Mouse (Mus musculus) frontal cortex, postnatal 25 days (tissue): Measurements from ENCODE around the gene Lonp2.
A peak's percentile ranks its signal among the peaks of the same experiment; 100 is the strongest.

Experiments
- DNase-seq, 2 experiments: peaks; one replicate each; pipeline ENCODE4 v3.0.0; 2022; ENCODE audit warnings: low spot score in 2 of 2

Lonp2 gene

DNA sequence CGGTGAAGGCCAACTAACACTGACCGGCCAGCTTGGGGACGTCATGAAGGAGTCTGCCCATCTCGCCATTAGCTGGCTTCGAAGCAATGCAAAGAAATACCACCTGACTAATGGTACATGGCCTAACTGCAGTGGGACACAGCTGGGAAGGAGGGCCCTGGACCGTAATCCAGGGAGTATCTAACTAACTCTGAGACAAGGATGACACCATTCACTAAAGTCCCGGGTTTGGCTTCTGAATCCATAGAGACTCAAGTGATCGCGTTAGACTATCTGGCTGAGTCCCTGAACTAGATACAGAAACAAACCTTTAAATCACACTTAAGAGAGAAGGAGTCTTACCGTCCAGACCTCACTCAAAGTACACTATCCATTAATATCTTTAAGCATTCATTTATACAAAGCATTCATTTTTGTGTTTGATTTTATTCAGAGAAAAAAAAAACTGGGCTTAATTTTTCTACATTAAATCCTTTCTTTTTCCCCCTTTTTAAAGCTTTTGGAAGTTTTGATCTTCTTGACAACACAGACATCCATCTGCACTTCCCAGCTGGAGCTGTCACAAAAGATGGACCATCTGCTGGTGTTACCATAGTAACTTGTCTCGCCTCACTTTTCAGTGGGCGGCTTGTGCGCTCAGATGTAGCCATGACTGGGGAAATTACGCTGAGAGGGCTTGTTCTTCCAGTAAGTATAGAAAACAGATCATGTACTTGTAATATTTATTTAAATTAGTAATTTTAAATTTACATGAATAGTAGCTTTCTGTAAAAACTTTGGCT, 89.8 kb downstream of the Lonp2 start:
- DNase-seq: peak in 1 of 2 experiments; percentile 47

DNA sequence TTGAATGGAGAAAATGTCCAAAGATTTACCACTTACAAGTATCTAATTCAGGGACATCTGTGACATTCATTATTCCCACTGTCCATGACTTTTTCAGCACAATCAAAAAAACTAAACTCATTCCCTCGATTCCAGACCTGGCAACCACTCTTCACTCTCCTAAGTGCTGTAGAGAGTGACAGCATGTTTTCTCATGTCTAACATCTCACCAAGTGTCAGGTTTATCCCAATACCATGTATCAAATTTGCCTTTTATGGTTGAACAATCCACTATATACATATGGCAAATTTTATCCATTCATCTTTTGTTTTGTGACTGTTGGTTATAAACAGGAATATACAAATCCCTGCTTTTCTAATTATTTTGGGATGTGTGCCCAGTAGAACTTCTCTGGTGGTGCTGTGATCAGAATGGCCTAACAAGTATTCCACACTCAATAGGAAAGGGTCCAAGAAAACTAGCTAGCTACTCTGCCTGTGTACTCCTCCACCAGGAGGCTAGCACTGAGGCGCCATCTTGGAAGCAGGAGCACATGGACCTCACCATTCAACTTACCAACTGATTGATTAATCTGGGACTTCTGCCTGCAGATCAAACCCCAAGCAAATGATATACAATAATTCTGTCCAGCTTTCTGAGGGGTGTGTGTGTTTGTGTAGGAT, 94.6 kb downstream of the Lonp2 start:
- no peak for DNase-seq

DNA sequence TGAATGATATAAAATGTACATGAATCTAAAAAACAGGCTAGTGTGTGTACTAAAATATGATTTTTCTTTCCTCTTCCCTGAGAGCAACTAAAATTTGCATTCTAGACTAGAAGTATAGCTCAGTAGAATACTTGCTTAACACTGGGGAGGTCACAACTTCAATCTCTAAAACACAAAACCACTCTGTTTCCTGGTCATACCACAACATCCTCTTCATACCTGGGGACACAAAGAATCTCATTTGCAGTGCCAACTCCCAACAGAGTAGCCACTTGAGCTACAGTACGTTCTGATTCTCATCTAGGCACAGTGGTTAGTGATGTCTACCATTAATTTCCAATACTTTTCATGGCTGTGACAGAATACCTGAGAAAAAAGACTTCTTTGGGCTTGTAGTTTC, 95.5 kb downstream of the Lonp2 start:
- no peak for DNase-seq

DNA sequence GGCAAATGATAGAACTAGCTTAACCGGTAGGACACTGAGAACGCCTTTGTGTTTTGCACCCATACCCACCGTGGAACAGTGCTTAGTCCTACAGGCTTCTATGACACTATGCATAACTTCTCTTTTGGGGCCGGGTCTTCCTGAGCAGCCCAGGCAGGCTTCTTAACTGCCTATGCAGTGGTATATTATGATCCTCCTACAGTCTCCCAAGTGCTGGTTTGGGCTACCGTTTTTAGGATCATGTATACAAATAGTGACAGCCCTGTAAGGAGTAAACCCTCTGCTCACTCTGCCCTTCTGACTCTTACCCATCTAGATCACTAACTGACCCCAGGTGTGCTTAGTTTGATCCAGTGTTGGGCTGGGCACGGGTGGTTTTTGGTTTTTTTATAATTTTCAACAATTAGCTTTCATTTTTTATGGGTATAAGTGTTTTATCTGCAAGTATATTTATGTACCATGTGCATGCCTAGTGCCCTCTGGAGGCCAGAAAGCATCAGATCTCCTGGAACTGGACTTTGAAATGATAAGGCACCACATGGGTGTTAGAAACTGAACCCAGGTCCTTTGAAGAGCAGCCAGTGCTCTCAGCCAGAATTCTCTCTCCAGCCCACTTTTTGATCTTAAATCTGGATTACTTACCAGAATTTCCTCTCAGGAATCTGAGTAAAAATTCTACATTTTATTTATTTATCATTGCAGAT, 97.1 kb downstream of the Lonp2 start:
- DNase-seq: no peak

DNA sequence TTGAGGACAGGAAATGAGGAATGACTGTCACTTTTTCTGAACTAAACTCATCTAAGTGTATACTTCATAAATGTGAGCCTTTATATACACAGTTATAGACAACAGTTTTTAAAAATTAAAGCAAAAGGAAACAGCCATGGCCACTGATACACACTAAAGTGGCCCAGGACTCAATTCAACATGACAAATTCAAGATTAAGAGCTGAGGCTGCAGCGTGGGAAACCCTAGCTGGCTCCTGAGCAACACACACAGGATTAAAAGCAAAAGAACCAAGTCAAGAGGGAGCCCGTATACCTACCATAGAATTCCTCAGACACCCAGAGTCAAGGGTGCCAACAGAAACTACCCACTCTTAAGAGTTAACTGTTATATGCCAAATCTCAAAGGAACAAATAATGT, 97.6 kb downstream of the Lonp2 start:
- no peak for DNase-seq

DNA sequence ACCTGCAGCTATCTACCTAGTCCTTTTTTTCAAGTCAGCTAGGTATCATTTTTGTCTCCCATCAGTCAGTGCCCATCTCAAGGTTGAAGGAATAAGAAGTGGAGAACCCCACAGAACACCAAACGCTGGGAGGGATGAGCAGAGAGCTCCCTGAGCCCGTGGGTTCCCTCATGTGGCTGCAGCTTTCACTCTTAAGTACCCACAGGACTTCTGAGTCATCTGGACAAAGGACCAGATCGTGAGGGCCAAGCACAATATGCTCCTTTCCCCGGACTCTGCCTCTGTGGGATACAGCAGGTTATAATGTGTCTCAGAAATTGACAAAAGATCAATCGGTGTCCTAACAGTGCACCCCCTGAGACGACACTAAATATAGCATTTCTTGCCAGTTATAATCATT, 103.1 kb downstream of the Lonp2 start:
- no peak for DNase-seq

DNA sequence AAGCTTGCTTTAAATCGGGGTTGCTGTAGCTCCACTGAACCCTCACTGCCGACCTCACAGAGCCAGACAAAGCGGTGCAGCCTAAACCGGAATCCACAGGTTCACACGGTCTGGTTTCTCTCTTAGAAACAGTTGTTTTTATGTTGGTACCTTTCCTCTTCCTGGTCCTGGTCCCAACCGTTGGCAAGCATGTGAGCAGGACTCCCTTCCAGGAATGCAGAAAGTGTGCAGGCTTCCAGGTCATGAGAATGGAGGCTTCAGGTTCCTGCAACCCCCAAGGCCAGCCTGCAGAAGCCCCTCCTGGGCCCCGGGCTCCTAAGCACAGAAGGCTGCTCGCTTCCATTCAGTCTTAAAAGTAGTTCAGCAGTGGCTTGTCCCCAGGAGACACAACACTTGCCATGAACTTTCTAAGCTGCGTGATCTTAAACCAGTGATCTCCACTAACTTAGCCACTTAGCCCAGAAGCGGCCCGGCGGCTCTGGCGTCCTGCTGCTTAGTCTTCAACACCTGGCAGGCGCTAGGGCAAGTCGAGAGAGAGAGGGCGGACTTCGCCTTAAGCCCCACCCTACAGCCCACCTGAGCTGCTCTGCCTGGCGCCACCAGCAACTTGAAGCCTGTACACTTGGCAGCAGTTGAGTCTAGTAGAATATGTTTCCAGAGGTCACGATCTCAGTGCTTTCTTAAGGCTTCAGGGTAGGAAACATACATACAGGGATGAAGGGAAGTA, 104.5 kb downstream of the Lonp2 start:
- no peak for DNase-seq

DNA sequence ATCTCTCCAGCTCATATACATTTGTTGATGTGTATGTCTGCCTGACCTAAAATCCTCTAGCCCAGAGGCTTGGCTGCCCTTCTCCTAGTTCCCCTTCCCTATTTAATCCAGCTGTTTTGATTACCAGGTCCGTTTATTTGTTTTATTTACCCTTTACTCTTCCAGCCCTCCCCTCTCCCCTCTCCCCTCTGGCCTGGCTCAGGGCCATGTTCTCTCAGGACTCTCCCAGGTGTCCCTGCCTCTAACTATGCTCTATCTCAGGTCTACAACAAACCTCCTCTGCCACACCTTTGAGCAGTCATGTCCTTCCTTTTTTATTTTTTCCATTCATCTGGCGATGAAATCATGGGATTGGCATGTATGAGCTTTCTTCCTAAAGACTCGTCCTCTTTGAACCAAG, 106.5 kb downstream of the Lonp2 start:
- no peak for DNase-seq

DNA sequence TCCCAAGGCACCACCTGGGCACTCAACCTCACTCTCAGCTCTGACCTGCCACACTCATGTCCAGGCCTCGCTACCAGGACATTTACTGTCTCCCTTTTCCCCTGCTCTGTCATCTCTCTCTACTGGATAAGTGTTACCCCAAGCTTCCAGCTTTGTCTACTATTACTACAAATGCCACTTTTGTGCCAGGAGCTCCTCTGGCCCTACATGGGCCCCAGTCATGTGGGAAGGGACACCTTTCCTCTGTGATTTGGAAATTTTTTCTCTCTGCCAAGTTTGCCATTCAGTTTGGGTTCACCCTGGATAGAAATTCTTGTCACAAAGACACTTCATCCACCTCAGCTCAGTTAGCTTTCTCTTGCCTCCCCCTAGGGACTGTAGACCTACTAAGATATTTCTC, 107.0 kb downstream of the Lonp2 start:
- DNase-seq: no peak

DNA sequence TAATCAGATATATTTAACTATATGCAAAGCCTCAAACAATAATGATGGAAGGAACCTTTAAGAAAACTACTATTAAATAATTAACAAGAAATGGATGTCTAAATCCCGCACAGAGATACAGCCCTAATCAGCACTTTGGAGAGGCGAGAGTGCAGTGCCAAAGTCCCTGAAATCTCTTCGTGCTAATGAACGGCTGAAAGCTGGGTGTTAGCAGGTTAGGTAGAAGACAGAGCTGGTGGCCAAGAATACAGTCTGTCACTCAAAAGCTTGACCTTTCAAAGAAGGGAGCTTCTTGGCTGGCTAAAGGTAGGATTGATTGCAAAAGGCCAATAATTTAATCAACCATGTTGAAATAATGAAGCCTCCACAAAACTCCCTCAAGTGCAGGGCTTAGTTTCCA, 110.3 kb downstream of the Lonp2 start:
- no peak for DNase-seq

DNA sequence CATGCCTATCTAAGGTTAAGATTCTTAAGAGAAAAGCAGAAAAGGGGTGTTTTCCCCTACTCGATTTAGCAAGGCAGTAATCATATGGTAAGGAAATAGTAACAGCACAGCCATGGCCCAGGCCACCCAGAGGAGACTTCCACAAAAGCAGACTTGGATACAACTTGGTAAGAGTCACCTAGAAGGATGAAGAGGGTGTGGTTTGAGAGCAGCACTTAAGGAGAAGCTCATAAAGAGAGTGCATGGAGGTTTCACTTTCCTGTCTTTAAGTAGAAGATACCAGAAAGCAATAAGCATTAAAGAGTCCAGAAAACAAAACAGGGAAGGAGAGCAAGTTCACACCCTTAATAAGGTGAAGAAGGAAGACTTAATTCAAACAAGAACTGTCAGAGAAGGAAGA, 111.1 kb downstream of the Lonp2 start:
- DNase-seq: no peak

DNA sequence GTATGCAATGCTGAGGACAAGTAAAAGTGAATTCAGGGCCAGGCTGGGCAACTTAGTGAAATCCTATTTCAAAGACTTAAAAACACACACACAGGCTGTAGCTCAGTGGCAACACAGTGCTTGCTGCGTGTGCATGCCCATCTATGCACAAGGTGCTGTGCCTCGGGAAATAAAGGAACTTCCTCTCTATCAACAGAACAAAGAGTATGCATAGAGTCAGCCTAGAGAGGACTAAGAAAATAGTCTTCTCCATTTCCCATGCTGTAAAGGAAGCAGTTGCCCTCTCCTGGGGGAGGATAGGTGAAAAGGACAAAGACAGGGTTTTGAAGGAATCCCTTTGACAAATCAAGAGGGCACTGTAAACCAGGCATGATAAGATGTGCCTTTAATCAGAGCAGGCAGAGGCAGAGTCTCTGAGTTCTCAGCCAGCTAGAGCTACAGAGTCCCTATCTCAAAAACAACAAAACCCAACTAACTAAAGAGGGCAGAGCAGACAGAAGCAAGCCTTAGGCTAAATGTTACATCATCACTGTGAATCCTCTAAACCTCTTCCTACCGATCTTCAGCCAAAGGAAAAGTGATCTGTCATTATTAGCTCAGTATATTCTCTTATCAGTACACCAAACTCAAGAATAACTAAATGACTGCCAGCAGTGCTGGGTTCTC, 111.7 kb downstream of the Lonp2 start:
- no peak for DNase-seq

DNA sequence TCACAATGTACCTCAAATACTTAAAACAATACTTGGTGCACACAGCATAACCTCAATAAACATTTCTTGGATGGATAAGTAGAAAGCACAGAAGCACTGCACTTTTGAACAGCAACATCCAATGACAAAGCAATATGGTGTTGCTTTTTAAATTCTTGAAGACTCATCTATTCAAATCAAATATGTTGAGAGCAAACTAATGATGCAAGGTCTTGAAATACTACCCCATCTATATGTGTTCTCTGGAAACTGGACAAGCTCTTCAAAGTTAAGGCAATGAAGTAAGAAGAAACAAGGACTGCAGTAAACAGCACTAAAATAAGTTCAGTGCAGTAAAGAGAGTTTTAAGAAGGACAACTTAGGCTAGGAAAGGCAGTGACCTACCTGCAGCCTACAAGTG, 117.1 kb downstream of the Lonp2 start:
- no peak for DNase-seq

DNA sequence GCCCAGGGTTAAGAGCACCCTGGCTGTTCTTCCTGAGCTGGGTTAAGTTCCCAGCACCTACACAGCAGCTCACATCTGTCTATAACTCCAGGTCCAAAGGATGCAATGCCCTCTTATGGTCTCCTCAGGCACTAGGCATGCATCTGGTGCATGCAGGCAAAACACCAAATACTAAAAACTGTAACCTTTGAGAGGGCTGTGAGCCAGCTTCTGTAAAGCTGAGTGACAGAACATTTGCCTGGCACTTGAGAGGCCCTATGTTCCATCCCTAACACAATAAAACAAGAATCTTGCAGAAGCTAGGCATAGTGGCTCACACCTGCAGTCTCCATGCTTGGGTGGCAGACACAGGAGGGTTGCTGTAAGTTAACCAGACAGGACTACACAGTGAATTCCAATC, 117.8 kb downstream of the Lonp2 start:
- no peak for DNase-seq

DNA sequence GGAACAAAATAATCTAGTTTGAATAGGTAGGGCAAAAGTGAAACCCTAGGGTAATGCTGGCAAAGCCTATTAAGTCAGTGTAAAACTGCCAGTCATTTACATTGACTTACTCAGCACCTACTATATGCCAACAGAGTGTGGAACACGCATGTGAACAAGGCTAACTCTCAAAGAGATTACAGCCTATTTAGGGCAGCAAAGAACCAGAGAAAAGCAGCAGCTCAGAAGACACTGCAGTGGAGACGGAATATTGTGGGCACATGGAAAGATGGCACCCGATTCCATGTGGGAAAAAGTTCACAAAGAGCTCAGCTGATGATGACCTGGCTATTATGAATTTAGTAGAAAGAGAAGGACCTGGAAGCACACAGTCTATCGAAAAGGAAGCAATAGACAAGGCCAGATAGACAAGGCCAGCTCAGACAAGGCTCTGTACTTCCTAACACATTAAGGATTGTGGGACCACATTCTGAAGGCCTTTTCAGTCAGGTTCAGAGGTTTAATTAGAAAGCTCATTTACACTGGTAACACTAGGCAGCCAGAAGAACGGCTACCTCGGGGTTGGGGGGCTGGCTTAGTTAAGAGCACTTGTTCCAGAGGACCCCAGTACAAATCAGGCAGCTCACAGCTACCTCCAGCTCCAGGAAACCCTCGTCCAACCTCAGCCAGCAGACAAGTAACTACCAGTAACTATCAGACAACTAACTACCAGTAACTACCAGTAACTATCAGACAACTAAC, 118.9 kb downstream of the Lonp2 start:
- no peak for DNase-seq

DNA sequence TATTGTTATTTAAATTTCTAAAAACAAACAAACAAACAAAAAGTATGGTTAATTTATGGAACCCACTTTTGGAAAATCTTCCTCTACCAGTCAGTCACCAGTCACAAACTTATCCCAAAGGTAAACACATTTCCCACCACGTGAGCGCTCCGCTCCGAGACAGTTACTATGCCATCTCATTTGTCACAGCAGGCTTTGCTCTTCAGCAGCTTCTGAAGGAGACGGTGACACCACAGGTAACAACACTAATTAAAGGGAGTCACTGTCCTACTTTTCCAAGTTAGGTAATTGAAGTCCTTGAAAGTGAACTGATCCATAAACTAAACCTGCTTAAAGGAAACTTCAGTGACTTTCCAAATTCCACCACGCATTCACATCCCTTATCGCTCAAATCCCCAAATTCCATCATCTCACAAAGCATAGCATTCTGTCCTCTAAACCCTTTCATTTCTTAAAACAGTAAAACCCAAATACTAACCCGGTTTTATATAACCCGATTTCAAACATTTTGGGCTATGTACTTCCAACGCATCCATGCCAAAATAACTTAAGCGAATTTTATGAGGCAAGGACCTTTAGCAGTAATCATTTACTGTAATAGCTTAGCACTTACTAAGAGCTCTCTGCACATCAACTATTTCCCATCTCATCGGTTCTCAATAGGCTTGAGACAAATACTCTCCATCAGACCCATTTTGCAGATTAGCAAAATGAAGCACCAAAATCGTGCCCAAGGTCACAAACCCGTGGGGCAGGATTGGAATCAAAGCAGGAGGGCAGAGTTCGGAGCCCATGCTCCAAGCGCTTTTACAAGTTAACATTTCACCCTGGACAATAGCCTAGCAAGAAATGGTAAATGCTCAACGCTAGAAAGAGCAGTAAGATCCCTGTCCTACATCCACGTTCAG, 120.7 kb downstream of the Lonp2 start:
- no peak for DNase-seq

DNA sequence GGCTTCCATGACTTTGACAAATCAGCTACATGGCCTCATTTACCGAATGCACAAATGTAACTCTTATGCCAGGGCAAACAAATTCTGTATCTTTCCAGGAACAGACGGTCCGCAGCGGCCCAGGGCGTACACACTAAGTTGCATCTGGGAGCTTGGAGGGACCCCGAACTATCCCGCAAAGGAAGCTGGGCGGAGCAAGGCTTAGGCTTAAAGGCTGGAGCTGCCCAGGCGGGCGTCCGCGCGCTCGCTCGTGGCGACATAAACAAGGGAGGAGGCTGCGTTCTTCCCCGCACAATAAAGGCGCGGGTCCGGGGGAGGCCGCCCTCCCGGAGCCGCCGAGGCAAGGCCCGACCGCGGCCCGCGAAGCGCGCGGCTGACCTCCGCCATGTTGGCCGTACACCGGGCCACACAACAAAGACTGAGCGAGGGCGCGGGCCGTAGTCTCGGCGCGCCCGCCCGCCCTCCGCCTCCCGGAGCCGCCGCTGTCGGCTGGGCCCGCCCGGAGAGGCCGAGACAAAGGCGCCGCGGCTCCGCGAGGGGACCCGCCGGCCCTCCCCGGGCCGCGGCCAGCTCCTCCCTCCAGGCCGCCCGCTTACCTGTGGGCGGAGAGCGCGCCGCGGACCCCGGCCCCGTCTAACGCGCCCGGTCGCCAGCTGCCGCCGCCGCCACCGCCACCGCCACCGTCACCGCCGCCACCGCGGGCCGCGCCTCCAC, 121.5 kb downstream of the Lonp2 start, which contains the start of the genes Gm10638 and Siah1a:
Gene Gm10638, plus strand, starts transcription at position 479 of the 714 bp plus-strand sequence.
Gene Siah1a, minus strand, starts transcription at position 714 of the 714 bp plus-strand sequence.
- peak; percentile 44 to 51 for DNase-seq

DNA sequence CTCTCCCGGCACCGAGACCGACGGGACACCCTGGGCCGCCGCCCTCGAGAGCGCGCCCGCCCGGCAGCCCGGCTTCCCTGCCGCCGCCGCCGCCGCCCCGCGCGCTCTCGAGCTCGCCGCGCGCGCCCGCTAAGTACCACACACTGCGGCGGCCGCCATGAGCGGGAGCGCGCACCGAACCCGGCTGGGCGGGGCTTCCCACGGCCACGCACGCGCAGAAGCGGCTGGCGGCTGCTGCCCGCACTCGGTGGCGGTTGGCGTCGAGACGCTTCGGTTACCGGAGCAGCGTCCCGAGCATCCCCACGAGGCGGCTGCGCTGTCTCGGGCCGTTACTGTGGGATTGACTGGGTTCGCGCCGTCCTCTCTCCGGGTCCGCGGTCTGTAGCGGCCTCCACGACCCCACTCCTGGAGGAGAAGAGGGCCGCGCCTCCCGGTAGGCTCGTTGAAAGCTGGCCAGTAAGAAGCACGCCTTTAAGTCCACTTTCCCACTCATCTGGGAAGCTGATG, 122.1 kb downstream of the Lonp2 start:
- peak; percentile 85 to 92 for DNase-seq

DNA sequence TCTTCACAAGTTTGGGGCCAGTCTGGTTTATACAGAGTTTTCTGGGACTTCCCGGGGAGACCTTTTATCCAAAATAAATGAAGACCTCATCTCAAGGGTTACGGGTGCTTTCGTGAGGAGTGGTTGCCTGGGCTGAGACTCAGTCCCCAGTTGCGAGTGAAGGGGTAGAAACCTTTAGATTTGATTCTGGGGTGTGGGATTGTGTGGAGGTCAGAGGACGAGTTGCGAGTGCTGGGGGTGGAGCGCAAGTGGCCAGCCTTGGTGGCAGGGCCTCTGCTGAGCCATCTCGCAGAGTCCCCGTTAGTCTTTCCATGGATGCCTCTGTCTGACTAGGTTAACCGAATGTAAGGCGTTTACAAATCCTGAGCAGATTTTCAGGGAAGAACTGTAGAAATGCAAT, 122.7 kb downstream of the Lonp2 start:
- no peak for DNase-seq
